Mouse (Mus musculus): ENCODE data around the gene Mt2. TPM values are rescaled to one million over a fixed set of nuclear protein-coding genes. Genes with fewer than 3 reads are reported as not detected.

Mt2 gene
- total and polyA plus RNA-seq, 3 experiments: 541 to 9,419 (median 2,753) TPM

- Histone ChIP-seq H3K27me3 (ENCODE audit: insufficient read depth, low read length) (0 out of 2 replicates have a peak, but pooled peaks cover 3% of the 10 kb centered on the region), H3K9me3 (replicated peaks) (no peaks in the 10 kb centered on the region), H3K4me3 (ENCODE audit: low read depth, low read length) (peak overlapping the region; percentile 54; the same call in 1 of the 2 replicates), H3K4me1 (ENCODE audit: insufficient read depth, low read depth, low read length) (peaks cover 63% of the 10 kb centered on the region), H3K36me3 (replicated peaks) (peaks cover 7% of the 10 kb centered on the region)
- TF ChIP-seq POLR2AphosphoS5 (IDR thresholded peaks at IDR 0.05; ENCODE audit: insufficient replicate concordance, low read depth, low read length): no peak
- peak; percentile 47 for DNase-seq (ENCODE audit: low spot score)
- peak; percentile 54 for ATAC-seq (ENCODE audit: extremely low read depth, insufficient number of reproducible peaks, low FRiP score, poor library complexity, severe bottlenecking)
Measured at GRCm38 (mm10) chr8:94169547-94169946, 2.9 kb upstream of the Mt2 start.

GRCm38 (mm10) chr8:94171321-94171755, 1.1 kb upstream of the Mt2 start:
- DNase-seq (ENCODE audit: low spot score): no peak
- no peaks in the 10 kb centered on the region for H3K9me3 ChIP-seq (replicated peaks)
- peaks cover 7% of the 10 kb centered on the region for H3K36me3 ChIP-seq (replicated peaks)
- TF ChIP-seq POLR2AphosphoS5 (IDR thresholded peaks at IDR 0.05; ENCODE audit: insufficient replicate concordance, low read depth, low read length) (no peak), CTCF (IDR thresholded peaks at IDR 0.05; ENCODE audit: low read depth, low read length) (no peak), GATA2 (IDR thresholded peaks at IDR 0.05; ENCODE audit: borderline replicate concordance, low read depth, low read length) (no peak), GATA1 (IDR thresholded peaks at IDR 0.05; ENCODE audit: borderline replicate concordance, low read length) (no peak), TAL1 (conservative IDR thresholded peaks at IDR 0.05; ENCODE audit: low read depth, low read length) (no peak)
- no peak for ATAC-seq (ENCODE audit: extremely low read depth, insufficient number of reproducible peaks, low FRiP score, poor library complexity, severe bottlenecking)
- H3K4me3 ChIP-seq (ENCODE audit: low read depth, low read length): peak overlapping the region; percentile 82
- H3K27me3 ChIP-seq (ENCODE audit: insufficient read depth, low read length): 0 out of 2 replicates have a peak, but pooled peaks cover 2% of the 10 kb centered on the region
- H3K4me1 ChIP-seq (ENCODE audit: insufficient read depth, low read depth, low read length): peaks cover 78% of the 10 kb centered on the region

- DNase-seq (ENCODE audit: low spot score) (no peak), ATAC-seq (ENCODE audit: extremely low read depth, insufficient number of reproducible peaks, low FRiP score, poor library complexity, severe bottlenecking) (no peak)
- H3K9me3 ChIP-seq (replicated peaks): no peaks in the 10 kb centered on the region
- H3K4me1 ChIP-seq (ENCODE audit: insufficient read depth, low read depth, low read length): peaks cover 74% of the 10 kb centered on the region
- H3K36me3 ChIP-seq (replicated peaks): peaks cover 7% of the 10 kb centered on the region
- peak; percentile 9; the same call in 1 of the 2 replicates for TF ChIP-seq CTCF (IDR thresholded peaks at IDR 0.05; ENCODE audit: low read depth, low read length)
- TF ChIP-seq TAL1 (conservative IDR thresholded peaks at IDR 0.05; ENCODE audit: low read depth, low read length): no peak
- TF ChIP-seq GATA1 (IDR thresholded peaks at IDR 0.05; ENCODE audit: borderline replicate concordance, low read length): no peak
- no peak for TF ChIP-seq GATA2 (IDR thresholded peaks at IDR 0.05; ENCODE audit: borderline replicate concordance, low read depth, low read length)
- TF ChIP-seq POLR2AphosphoS5 (IDR thresholded peaks at IDR 0.05; ENCODE audit: insufficient replicate concordance, low read depth, low read length): 0 out of 2 replicates have a peak, but pooled peaks have one; percentile 64
- H3K4me3 ChIP-seq (ENCODE audit: low read depth, low read length): peak overlapping the region; percentile 82
- H3K27me3 ChIP-seq (ENCODE audit: insufficient read depth, low read length): no peaks in the 10 kb centered on the region
Measured at GRCm38 (mm10) chr8:94172809-94173732, 607 bp downstream of the Mt2 start.

- Histone ChIP-seq H3K9me3 (replicated peaks) (no peaks in the 10 kb centered on the region), H3K4me3 (ENCODE audit: low read depth, low read length) (peak overlapping the region; percentile 82), H3K4me1 (ENCODE audit: insufficient read depth, low read depth, low read length) (peaks cover 75% of the 10 kb centered on the region), H3K27me3 (ENCODE audit: insufficient read depth, low read length) (no peaks in the 10 kb centered on the region), H3K36me3 (replicated peaks) (peaks cover 7% of the 10 kb centered on the region)
- TF ChIP-seq GATA1 (IDR thresholded peaks at IDR 0.05; ENCODE audit: borderline replicate concordance, low read length) (no peak), POLR2AphosphoS5 (IDR thresholded peaks at IDR 0.05; ENCODE audit: insufficient replicate concordance, low read depth, low read length) (no peak; the same call in 1 of the 2 replicates), GATA2 (IDR thresholded peaks at IDR 0.05; ENCODE audit: borderline replicate concordance, low read depth, low read length) (no peak), CTCF (IDR thresholded peaks at IDR 0.05; ENCODE audit: low read depth, low read length) (no peak), TAL1 (conservative IDR thresholded peaks at IDR 0.05; ENCODE audit: low read depth, low read length) (no peak)
- no peak for DNase-seq (ENCODE audit: low spot score)
- no peak for ATAC-seq (ENCODE audit: extremely low read depth, insufficient number of reproducible peaks, low FRiP score, poor library complexity, severe bottlenecking)
Measured at GRCm38 (mm10) chr8:94173848-94174403, 1.5 kb downstream of the Mt2 start.

GRCm38 (mm10) chr8:94174619-94175213, 2.3 kb downstream of the Mt2 start:
- Histone ChIP-seq H3K36me3 (replicated peaks) (peaks cover 10% of the 10 kb centered on the region), H3K9me3 (replicated peaks) (no peaks in the 10 kb centered on the region), H3K27me3 (ENCODE audit: insufficient read depth, low read length) (no peaks in the 10 kb centered on the region), H3K4me3 (ENCODE audit: low read depth, low read length) (peak overlapping the region; percentile 82; the same call in 1 of the 2 replicates), H3K4me1 (ENCODE audit: insufficient read depth, low read depth, low read length) (peaks cover 67% of the 10 kb centered on the region)
- TF ChIP-seq POLR2AphosphoS5 (IDR thresholded peaks at IDR 0.05; ENCODE audit: insufficient replicate concordance, low read depth, low read length) (0 out of 2 replicates have a peak, but pooled peaks have one; percentile 76), GATA1 (IDR thresholded peaks at IDR 0.05; ENCODE audit: borderline replicate concordance, low read length) (no peak)
- DNase-seq (ENCODE audit: low spot score): no peak
- no peak for ATAC-seq (ENCODE audit: extremely low read depth, insufficient number of reproducible peaks, low FRiP score, poor library complexity, severe bottlenecking)
